Mouse (Mus musculus) liver, adult 10 weeks (tissue): ENCODE measurements around the gene Acaca. TPM values are rescaled to one million over a fixed set of nuclear protein-coding genes. Genes with fewer than 3 reads are reported as not detected.

Experiments used
- polyA plus RNA-seq: library from polyadenylated mRNA; stranded (reverse); fragments of 350-450 nt; fragmentation: Illumina TruSeq; extraction: RNeasy Lipid Tissue Mini Kit (QIAGEN cat#74804); gene quantifications from one replicate; pipeline ENCODE4 v1.2.3, GENCODE M21; 2014; ENCODE audit warnings: low read depth, low replicate concordance

The Acaca gene
- polyA plus RNA-seq, result 14.2 TPM

DNA sequence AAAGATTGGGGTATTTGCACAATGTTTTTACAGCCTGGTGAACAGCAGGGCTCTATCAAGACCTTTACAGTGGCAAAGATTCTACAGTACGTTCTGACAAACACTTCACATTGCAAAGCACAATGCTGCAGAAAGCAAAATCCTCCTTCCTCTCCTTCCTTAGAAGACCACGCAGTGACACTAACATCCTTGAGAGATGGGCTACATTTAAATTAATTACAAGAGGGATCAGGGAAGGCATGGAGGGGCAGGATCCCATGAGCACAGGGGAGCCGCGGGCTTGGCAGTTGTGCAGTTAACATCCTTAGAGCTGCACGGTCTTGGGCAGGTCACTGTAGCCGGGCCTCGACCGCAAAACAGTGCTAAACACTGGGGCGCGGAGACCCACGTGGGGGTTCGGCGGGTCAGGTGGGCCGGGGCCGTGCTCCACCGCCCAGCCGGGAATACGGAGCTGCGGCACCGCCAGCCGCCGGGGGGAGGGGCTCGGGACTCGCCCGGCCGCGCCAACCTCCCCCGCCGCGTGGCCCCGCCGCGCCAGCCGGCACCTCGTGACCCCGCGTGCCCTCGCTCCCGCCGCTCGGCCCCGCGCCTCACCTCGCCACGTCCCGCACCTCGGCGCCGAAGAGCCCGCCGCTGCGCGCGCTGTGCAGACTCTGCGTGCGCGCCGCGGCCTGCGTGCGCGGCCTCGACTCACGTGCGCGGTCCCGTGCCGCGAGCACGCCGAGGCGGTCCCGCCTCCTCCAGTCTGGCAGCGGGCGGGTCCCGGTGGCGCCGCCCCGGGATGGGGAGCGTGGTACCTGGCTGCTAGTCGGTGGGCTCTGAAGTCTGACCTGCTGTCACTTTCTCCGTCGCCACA lies at the start of gene Acaca, which contains the start of gene Tada2a:
Gene Acaca, plus strand, starts transcription at position 730 of the 856 bp plus-strand sequence.
Gene Tada2a, minus strand, starts transcription at position 658 of the 856 bp plus-strand sequence.

DNA sequence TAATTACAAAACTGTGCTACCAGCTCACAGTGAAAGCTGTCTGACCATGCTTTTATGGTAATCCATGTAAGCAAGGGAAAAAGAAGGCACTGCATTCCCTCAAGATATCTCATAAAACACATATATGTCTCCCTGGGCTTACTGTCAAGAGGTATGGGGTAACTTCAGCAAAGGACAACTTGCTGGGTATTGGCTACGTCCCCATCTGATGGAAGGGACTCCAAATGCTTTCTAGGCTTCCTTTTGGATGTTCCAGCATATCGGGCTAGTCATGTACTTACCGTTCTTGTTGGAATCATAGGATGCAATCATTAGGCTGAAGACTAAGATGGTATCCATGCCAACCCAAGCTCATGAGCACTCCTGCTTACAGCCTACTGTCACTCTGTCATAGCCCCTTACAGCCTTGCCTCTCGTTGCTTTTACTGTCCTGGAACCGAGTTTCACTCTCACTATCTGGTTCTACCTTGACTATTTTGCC lies 37.6 kb downstream of the Acaca start, which contains the start of gene Gm11437:
Gene Gm11437, minus strand, starts transcription at position 431 of the 481 bp plus-strand sequence.

Other genes starting within 250 kb of the Acaca start
- gene Ddx52, start 187.6 kb upstream of the Acaca start, polyA plus RNA-seq, result 27.0 TPM
- 7.0 TPM for gene Synrg, start 165.2 kb upstream of the Acaca start, polyA plus RNA-seq
- not detected for gene Dusp14, start 60.4 kb upstream of the Acaca start, polyA plus RNA-seq
- 5.0 TPM for gene Tada2a, start 72 bp upstream of the Acaca start, polyA plus RNA-seq
- 18.3 TPM for gene Gm11437, start 37.8 kb downstream of the Acaca start, polyA plus RNA-seq